Mouse (Mus musculus) thymus, postnatal 10 days (tissue): ENCODE measurements around the gene Wdr66.

Source experiments
- DNase-seq, 2 experiments: peaks; one replicate each; pipeline ENCODE4 v3.0.0; 2021; ENCODE audit warnings: low spot score in 2 of 2

The Wdr66 gene

DNA sequence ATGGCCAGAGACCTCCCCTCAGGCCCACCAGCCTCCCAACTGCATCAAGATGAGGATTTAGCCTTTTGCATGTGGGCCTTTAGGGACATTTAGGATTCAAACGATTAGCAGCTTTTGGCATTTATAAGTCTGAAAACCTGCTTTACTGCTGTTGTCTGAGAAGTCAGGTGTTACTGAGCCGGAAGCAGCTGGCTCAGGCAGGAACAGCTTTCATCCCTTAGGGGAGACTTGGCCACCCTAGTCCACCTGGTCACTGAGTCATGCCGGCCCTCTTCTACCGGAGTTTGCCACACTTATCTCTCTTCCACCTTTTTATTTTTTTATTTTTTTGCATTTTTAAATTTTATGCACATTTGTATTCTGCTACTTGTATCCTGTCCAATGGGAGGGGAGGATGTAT lies 105.4 kb downstream of the Wdr66 start:
- no peak for DNase-seq

DNA sequence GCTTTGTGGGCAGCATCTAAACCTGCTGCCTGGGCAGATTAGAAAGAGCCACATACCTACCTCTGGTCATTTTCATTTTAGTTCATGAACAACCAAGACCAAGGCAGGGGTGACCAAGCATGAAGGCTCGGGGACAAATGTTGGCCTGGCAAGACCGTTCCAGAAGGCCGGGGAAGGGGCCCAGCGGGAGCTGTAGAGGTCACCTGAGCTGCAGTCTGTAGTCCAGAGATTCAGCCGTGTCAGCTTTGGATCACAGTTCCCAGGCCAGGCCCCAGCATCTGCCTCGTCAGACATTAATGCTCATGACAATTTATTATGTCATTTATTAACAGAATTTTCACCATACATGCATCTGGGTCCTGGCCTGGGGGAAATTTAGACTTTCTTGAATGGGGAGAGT lies 107.5 kb downstream of the Wdr66 start:
- no peak for DNase-seq

DNA sequence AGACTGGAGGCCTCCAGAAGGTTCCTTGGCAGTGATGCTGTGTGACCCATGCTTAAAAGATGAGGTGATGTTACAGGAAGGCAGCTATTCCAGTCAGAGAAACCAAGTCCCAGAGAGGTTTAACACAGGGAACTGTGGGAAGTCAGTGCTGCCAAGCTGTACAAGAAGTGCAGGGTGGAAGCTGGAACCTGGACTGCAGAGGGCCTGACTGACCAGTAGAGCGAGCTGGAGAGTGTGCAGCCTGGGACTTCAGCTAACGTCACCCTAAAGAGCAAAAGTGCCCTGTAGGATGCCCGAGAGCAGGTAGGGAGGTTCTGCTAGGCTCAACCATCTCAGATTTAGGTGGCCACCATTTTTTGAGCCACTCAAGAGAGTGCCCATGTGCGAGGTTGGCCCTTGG lies 111.0 kb downstream of the Wdr66 start:
- no peak for DNase-seq

DNA sequence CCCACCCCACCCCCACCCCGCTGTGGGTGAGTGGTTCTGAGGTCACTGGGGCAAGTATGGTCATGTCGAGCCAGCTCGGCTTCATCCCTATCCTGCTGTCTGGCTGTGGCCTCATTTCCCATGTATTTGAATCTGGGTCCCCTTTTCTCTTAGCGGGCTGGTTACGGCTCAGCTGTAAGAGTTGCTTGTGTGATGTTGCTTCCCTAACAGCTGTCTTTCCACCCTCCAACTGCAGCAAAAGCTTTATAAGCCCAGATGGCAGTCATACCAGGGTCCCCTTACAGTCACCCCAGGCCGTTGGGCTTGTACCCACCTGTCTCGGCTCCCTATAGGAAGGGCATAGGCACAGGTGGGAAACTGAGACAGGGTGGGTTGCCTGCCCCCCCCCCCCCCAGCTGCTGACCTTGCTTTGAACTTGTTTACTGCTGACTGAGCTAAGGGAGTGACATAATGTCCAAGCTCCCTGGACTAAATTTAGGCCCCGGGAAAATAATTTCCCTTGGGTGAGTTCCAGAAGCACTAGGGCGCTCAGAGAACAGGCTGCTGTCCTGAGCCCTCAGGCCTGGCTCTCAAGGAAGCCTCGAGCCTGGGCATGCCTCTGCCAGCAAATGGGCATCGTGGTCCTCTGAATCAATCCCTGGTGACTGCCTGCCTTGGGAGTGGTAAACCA lies 112.5 kb downstream of the Wdr66 start:
- no peak for DNase-seq

DNA sequence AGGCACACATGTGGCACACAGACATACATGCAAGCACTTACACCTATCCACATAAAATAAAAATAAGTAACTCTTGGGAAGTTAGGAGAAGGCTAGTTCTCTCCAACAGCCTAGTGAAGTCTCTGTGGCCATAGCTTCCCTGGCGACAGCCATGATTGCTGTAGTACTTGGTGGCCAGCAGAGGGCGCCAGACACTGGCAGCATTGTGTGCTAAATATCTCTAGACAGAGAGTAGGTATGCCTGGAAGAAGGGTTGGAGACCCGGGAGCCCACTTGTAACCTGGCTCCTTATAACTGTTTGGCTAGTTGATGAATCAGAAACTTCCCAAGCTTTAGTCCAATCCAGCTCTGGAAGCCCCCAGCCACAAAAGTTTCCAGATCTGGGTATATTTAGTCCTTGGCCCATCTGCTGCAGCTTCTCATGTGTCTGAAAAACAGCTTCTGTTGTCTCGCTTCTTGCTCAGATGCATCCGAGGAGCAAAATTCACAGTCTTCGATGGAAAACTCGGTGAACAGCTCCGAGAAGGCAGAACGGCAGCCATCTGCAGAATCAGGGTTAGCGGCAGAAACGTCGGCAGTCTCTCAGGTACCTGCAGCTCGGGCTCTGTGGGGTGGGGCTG lies 117.1 kb downstream of the Wdr66 start:
- peak in 1 of 2 experiments; percentile 37 for DNase-seq

DNA sequence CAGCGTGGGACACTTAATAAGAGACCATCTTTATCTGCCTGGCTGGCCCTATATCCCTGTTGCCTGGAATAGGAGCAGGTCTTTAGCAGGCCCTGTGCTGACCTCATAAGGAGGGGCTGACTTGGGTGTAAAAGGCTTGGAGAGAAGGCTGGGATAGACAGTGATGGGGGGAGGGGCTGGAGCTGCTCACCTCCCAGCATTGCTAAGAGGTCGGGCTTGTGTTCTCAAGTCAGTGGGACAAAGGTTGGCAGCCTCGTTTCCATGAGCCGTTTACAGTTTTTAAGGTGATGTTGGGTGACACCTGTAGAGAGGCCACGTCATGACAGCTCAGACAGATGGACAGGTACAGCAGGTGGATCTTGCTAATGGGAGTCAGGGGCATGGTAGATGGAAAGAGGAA lies 118.1 kb downstream of the Wdr66 start:
- no peak for DNase-seq

DNA sequence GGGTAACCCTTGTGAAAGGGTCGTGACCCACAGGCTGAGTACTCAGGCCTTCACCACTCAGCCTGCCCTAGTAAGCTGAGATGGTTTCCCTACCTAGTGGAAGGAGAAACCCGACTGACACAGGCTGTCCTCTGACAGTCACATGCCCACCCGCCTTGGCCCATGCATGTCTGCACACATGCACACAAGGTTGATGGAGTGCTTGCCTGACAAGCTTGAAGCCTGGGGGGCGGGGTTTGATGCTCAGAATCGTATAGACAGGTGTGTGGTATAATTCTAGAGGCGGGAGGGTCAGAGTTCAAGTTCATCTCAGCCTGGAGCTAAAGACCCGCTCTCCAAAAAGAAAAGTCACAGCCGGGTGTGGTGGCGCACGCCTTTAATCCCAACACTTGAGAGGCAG lies 123.4 kb downstream of the Wdr66 start:
- no peak for DNase-seq

DNA sequence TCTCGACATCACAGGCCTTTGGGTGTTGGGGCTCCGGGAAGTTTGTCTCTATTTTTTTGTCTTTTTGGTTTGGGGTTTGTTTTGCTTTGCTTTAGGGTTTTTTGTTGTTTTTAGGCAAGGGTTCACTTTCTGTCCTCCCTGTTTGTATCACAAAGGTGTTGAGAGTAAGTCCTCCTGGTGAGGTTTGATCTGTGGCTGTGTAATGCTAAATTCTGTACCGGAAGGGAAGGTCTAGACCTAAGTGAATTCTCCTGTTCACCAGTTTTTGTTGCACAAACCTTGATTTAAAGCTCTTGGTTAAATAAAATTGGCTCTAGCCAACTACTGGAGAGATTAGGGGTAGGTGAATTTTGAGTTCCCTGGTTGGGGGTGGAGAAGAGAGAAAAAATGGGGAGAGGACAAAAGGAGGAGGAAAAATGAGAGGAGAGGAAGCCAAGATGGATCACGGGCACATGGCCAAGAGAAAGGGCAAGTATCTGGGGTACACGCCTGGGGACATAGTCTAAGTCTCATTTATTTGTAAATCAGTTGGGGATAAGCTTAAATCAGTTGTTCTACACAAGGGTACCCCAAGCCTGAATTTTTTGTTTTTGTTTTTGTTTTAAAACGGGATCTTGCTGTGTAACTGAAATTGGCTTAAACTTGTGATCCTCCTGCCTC lies 124.0 kb downstream of the Wdr66 start:
- no peak for DNase-seq

DNA sequence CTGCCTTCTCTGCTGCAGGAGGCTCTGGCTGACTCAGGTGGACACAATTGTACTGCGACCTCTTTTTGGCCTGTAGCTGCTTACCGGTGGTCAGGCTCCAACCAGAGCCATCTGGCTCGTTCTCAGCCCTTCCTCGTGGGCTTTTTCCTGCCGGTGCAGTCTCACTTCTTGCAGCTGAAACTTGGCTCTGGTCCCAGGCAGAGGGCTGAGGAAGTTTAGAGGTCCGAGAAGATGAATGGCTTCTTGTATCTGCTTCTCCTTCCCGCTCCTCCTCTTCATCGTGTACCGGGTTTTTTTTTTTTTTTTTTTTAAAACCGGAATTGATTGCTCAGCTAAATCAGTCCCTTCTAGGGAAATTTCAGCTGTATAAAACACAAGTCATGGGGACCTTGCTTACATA lies 124.7 kb downstream of the Wdr66 start:
- DNase-seq = no peak
